Mouse (Mus musculus): ENCODE measurements around the gene Bag5. TPM values are rescaled to one million over a fixed set of nuclear protein-coding genes. Genes with fewer than 3 reads are reported as not detected.
"Not testable (repeated sequence)": the region's sequence is repeated elsewhere in the genome, so short reads cannot be mapped to it uniquely, and the experiment has no call there.

The Bag5 gene
- polyA plus RNA-seq, 1 experiment, result 40.7 TPM

- no peak for DNase-seq (ENCODE audit: low read depth)
- TF ChIP-seq POLR2A (IDR thresholded peaks at IDR 0.05; ENCODE audit: borderline replicate concordance, extremely low read depth, insufficient read depth, insufficient read length, poor library complexity, severe bottlenecking), result no peak
- TF ChIP-seq CTCF (IDR thresholded peaks at IDR 0.05; ENCODE audit: borderline replicate concordance, extremely low read depth, insufficient read depth, insufficient read length), result no peak
These were observed 49.6 kb downstream of the Bag5 start for GRCm38 (mm10) chr12:111663228-111664143.

- not testable (repeated sequence) for DNase-seq (ENCODE audit: low read depth)
These were observed 51.5 kb downstream of the Bag5 start for GRCm38 (mm10) chr12:111661554-111661953.

- TF ChIP-seq CTCF (IDR thresholded peaks at IDR 0.05; ENCODE audit: borderline replicate concordance, extremely low read depth, insufficient read depth, insufficient read length) (no peak), POLR2A (IDR thresholded peaks at IDR 0.05; ENCODE audit: borderline replicate concordance, extremely low read depth, insufficient read depth, insufficient read length, poor library complexity, severe bottlenecking) (no peak)
- no peak for DNase-seq (ENCODE audit: low read depth)
These were observed 52.4 kb downstream of the Bag5 start for GRCm38 (mm10) chr12:111660628-111661027.

Other genes with a start within 250 kb of the Bag5 start
- 2.3 and 2.7 TPM in 2 replicates for gene Gm266, start 227.4 kb downstream of the Bag5 start, polyA plus RNA-seq (2012; rRNA removed)
- gene Eif5, start 175.2 kb downstream of the Bag5 start, polyA plus RNA-seq (2012; rRNA removed), result 147 and 167 TPM in 2 replicates
- 100 and 112 TPM in 2 replicates for gene Mark3, start 138.7 kb downstream of the Bag5 start, polyA plus RNA-seq (2012; rRNA removed)
- 1,393 and 1,883 TPM in 2 replicates for gene Ckb, start 40.9 kb downstream of the Bag5 start, polyA plus RNA-seq (2012; rRNA removed)
- gene Trmt61a, start 35.2 kb downstream of the Bag5 start, polyA plus RNA-seq (2012; rRNA removed), result 21.9 and 27.9 TPM in 2 replicates
- 31.9 and 35.4 TPM in 2 replicates for gene Apopt1, start within 50 bp of the Bag5 start, polyA plus RNA-seq (2012; rRNA removed)
- gene Klc1, start 45.6 kb upstream of the Bag5 start, polyA plus RNA-seq (2012; rRNA removed), result 500 and 599 TPM in 2 replicates
- 7.6 and 9.3 TPM in 2 replicates for gene Xrcc3, start 100.6 kb upstream of the Bag5 start, polyA plus RNA-seq (2012; rRNA removed)
- gene Zfyve21, start 100.9 kb upstream of the Bag5 start, polyA plus RNA-seq (2012; rRNA removed), result 27.9 and 39.7 TPM in 2 replicates
- gene Ppp1r13b, start 194.9 kb upstream of the Bag5 start, polyA plus RNA-seq (2012; rRNA removed), result 19.4 and 35.7 TPM in 2 replicates